Mouse (Mus musculus) left cerebral cortex, postnatal 36 days (tissue): Measurements from ENCODE around the gene Treh. TPM values are rescaled to one million over a fixed set of nuclear protein-coding genes. Genes with fewer than 3 reads are reported as not detected.

ENCODE experiments used
- DNase-seq, 2 experiments: peaks; one replicate each; pipeline ENCODE4 v3.0.0; 2021 to 2022; ENCODE audit warnings: low spot score in 2 of 2, mixed read lengths in 1 of 2
- intact Hi-C: fragments of 180-260 bp; cut with DNase I; formaldehyde crosslinking; loops from one replicate; pipeline ENCODE4 v1.15.1; 2025
- total RNA-seq, 2 experiments: library from RNA; stranded (reverse); gene quantifications; 2 replicates each; pipeline ENCODE4 v1.2.3; 2021

Treh gene
- total RNA-seq, 2 experiments from 2014 or later: 0.27 TPM; not detected in 1

GRCm38 (mm10) chr9:44726431-44727146 lies 53.6 kb downstream of the Treh start:
- intact Hi-C loops: no loop called here
- no peak for DNase-seq

DNA sequence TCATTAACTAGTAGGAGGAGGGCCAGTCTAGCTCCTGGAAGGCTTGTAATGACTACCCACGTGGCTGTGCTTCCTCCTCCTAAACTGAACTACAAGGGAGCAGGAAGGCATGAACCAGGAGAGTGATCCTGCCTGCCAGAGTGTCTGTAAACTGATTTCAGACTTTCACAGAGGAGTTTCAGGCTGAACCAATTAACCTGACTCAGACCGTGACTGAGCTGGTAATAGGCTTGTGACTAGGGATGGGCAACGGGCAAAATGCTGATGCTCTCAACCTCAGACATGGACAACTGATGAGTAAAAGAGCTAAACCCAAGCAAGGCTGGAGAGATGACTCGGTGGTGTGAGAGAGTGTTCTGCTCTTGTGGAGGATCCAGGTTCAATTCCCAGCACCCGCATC lies 54.4 kb downstream of the Treh start:
- intact Hi-C loops: no loop called here
- no peak for DNase-seq

- intact Hi-C loops: loop anchor here (2.0 kb wide), 1 partner anchor 23 kb away; no protein-coding TSS in a partner anchor
Observed at GRCm38 (mm10) chr9:44732130-44732549, 59.1 kb downstream of the Treh start.

GRCm38 (mm10) chr9:44732921-44733530 lies 60.0 kb downstream of the Treh start:
- no peak for DNase-seq
- intact Hi-C loops: loop anchor here (2.0 kb wide), 1 partner anchor 24 kb away; no protein-coding TSS in a partner anchor

More at GRCm38 (mm10) chr9:44732130-44732549, 59.1 kb downstream of the Treh start:
- DNase-seq: no peak

GRCm38 (mm10) chr9:44733671-44734523 lies 60.9 kb downstream of the Treh start:
- intact Hi-C loops: loop anchor here (2.0 kb wide), 1 partner anchor 25 kb away; no protein-coding TSS in a partner anchor
- peak in 1 of 2 experiments; percentile 44 for DNase-seq

- intact Hi-C loops: loop anchor here (5.0 kb wide), 1 partner anchor 78 kb away; no protein-coding TSS in a partner anchor
- no peak for DNase-seq
Observed at GRCm38 (mm10) chr9:44734524-44735494, 61.8 kb downstream of the Treh start, which contains the start of gene Phldb1. Gene Phldb1 (minus strand): TSS chr9:44735198.

- DNase-seq: no peak
- intact Hi-C loops: loop anchor here (5.0 kb wide), 1 partner anchor 79 kb away; no protein-coding TSS in a partner anchor
Observed at GRCm38 (mm10) chr9:44735886-44736285, 62.9 kb downstream of the Treh start.

Other genes with a start within 250 kb of the Treh start
- not detected for gene Foxr1, start 232.1 kb upstream of the Treh start, total RNA-seq
- gene Upk2, start 218.3 kb upstream of the Treh start, total RNA-seq: not detected
- 10 to 100 TPM; 58.1 to 70.0 TPM for gene Bcl9l, start 190.4 kb upstream of the Treh start, total RNA-seq
- not detected for gene Cxcr5, start 111.4 kb upstream of the Treh start, total RNA-seq
- gene Ddx6, start 68.3 kb upstream of the Treh start, total RNA-seq: 100 to 1,000 TPM; 128 to 140 TPM
- 10 to 100 TPM; 74.9 to 86.3 TPM for gene Phldb1, start 62.0 kb downstream of the Treh start, total RNA-seq
- 10 to 100 TPM; 89.0 to 99.0 TPM for gene Arcn1, start 94.6 kb downstream of the Treh start, total RNA-seq
- gene Ift46, start 94.7 kb downstream of the Treh start, total RNA-seq: 10 to 100 TPM; 65.0 to 72.9 TPM
- gene Tmem25, start 126.1 kb downstream of the Treh start, total RNA-seq: 10 to 100 TPM; 54.0 to 54.9 TPM
- gene Ttc36, start 129.8 kb downstream of the Treh start, total RNA-seq: 1 to 10 TPM in 1 of 2 experiments, not detected in 1; 1.4 TPM
- 10 to 100 TPM; 52.2 to 79.3 TPM for gene Kmt2a, start 208.1 kb downstream of the Treh start, total RNA-seq
- 100 to 1,000 TPM; 303 to 311 TPM for gene Atp5l, start 247.5 kb downstream of the Treh start, total RNA-seq